Mouse (Mus musculus) embryo, embryonic 10 days (tissue): ENCODE measurements around the gene Bbs7.

Experiments used
- DNase-seq: peaks from one replicate; pipeline ENCODE4 v3.0.0-alpha.2; 2015; ENCODE audit warnings: low spot score

The Bbs7 gene

GRCm38 (mm10) chr3:36551851-36552384, 61.4 kb downstream of the Bbs7 start:
- peak; percentile 11 for DNase-seq

DNA sequence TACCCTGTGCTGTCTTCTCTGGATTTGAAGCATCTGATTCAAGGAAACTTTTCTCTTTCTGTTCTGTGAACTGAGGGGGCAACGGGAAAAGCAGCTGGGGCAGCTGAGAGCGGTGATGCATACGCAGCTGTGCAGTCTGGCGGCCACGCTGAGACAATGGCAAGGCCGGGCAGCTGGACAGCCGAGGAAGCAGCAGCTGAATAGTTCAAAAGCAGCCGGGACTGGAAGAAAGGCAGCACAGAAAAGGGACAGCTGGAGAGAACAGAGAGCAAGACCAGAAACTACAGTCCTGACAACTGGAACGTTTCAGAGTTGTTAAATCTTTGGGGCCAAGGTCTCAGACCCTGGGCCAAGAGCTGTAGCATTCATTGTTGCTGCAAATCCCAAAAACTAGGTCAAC, 61.9 kb downstream of the Bbs7 start:
- peak; percentile 75 for DNase-seq

- DNase-seq = no peak
Measured at GRCm38 (mm10) chr3:36544961-36545360, 68.3 kb downstream of the Bbs7 start.

DNA sequence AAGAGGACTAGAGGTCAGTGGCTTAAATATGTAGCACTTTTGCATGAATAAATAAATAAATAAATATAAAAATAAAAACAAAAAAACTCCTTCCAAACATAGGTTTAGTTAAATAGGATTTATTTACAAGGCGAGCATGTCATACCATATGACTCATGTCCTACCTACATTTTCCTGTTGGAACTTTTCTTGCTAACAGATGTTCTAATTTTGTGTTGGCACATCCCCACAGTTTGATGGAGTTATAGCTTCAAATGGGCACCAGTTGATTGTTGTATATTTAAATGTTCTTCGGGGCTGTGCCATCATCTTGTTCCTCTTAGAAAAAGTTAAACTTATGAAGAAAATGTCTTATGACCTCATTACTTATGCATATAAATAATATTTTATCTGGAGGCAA, 71.9 kb downstream of the Bbs7 start:
- DNase-seq = no peak

- DNase-seq = no peak
Measured at GRCm38 (mm10) chr3:36540756-36541155, 72.5 kb downstream of the Bbs7 start.

DNA sequence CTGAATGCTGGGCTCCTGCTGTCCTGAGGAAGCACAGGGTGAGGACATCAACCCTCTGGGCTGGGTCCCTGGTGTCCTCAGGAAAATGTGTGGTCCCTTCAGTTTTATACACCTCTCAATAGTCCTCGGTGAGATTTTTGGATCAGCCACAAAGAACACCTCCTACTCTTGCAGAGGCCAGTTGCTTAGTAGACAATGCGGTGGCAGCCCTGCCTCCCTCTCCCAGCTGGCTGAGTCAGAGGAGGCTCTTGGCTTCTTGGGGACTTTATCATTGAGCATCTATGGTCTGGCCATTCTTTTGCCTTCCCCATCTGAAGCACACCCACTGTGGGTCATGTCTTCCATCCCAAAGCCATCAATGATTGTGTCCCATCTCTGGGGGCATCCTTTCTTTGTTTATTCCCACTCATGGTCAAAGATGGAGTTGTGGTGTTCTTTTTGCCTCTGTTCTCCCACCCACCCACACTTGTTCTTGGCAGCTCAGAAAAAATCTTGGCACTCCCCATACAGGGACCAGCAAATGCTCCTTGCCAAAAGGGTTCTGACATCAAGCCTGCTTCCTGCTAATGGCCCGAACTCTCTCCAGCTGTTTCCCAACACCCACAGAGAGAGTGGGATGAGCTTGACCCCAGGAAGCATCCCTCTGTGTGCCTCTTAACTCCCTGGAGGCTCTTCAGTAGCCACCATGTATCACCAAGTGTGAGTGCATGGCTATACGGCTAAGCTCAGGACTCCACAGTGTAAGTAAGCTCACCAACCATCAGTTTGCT, 75.4 kb downstream of the Bbs7 start:
- DNase-seq = no peak

GRCm38 (mm10) chr3:36536041-36536440, 77.2 kb downstream of the Bbs7 start:
- DNase-seq = no peak

DNA sequence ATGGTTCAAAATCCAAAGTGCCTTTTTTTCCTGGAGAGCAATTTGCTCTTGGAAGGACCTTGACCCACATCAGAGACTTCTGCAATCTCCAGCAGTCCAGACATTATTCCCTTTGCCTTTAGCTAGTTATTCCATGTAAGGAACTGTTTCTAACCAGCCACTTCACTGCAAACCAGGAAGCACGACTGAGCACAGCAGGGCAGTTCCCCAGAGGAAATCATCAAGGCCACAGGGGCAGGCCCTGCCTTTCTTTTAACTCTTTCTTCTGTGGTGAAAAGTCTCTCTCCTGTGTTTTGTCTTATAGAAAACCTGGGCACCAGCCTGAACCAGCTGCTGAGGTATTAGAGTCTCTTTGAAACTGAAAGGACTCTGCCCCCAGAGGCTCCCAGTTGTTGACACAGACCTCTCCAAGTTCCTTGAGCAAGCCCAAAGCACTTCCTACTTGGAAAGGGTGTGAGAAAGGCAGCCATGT, 80.0 kb downstream of the Bbs7 start:
- DNase-seq = peak; percentile 11

GRCm38 (mm10) chr3:36532738-36533137, 80.5 kb downstream of the Bbs7 start:
- DNase-seq = peak; percentile 7

DNA sequence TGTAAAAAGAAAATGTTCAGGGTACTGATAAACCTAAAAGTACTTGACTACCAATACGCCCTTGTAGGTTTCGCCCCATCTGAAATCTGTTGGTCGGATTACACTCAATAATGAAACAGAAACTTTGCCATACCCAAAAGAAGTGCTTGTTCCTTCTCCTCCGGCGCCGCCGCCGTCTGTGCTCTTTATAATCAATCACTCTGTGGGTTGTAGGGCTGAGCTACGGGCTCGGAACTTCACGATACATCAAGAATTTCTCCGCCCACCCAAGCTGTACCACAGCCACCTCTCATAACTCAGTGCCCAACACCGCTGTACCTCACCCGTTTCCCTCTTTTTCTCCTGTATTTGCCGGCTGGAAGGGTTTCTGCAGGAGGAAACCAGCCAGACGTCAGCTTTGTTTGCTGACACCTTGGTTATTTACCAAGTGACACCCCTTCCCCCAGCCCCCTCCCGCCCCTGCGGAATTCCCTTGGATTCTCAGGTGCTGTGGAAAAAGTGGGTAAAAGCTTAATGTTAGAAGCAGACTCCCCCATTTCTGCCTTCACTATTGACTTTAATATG, 81.2 kb downstream of the Bbs7 start:
- peak; percentile 60 for DNase-seq

GRCm38 (mm10) chr3:36531242-36531641, 82.0 kb downstream of the Bbs7 start:
- DNase-seq = no peak

DNA sequence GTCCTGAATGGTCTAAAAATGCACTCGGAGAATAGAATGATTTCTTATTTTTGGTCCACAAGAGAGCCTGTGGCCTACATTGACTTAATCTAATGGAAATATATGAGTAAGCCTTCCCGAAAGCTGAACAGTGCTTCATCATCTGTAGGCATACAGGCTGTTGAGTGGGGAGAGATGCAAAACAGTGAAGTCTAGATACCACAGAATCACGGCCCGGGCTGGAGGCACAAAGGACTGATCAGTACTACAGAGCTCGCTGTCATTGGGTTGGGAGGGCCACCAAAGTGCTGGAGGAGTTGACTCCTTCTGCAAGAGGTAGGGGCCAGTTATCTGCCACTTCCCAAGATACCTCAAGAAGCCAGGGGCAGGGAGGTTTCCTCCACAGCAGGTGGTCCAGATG, 82.5 kb downstream of the Bbs7 start:
- no peak for DNase-seq

DNA sequence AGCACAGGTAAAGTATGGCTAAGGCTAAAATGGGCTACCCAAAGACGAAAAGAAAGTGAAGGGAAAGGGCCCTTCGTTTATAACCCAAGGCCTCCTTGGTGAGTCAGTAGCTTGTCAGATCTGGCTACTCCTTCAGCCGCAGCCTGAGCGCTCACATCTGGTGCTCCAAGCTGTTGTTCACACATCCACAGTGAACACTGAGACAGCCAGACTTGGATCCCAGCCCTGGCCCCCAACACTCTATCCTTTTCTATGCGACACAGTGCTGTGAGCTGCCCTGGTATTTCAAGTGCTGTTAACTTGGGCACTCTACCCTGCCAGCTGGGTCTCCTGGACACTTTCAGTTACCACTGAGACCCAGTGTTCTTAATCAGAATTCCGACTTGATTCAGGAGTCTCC, 82.9 kb downstream of the Bbs7 start:
- no peak for DNase-seq

DNA sequence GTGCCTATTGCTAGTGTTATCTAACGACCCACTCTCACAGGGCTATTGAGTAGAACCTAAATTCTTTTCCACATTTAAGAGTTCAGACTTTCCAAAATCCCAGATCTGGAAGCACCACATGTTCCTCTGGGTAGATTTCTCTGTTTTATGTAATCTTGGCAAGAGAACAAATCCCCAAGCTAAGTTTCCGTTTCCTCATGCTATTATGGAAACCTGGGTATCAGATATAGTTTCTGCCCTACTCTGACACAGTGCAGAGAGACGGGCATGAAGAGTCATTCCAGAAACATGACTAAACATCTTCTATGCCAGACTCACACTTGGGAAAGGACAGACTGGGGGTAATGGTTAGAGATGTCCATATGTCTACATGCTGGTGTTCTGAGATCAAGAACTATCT, 88.8 kb downstream of the Bbs7 start:
- no peak for DNase-seq
